Mouse (Mus musculus) megakaryocyte progenitor cell, adult 5-6 weeks (primary cell): ENCODE results near the gene Acbd4. TPM values are rescaled to one million over a fixed set of nuclear protein-coding genes. Genes with fewer than 3 reads are reported as not detected.

ENCODE experiments used
- ATAC-seq: replicated peaks from 2 replicates; pipeline ENCODE4 v1.8.0; 2016; ENCODE audit warnings: mild to moderate bottlenecking, moderate TSS enrichment, inconsistent platforms; ENCODE audit not compliant: poor library complexity
- total RNA-seq, 2 experiments: library from RNA; stranded (forward) in 1 of 2; stranded (reverse) in 1 of 2; fragments of 157-497, 149-512 nt in 1 of 2; fragments of 200-1000 nt in 1 of 2; gene quantifications; 2 replicates each; pipeline versions ENCODE4 v1.2.3 to v1.2.4; 2015 to 2017

Gene Acbd4
- total RNA-seq (2015) (1.5 and 2.0 TPM in 2 replicates), total RNA-seq (2017) (5.0 and 7.2 TPM in 2 replicates)

GRCm38 (mm10) chr11:103101481-103101865 is at the start of gene Acbd4, which contains the start of gene Plcd3:
Acbd4 (plus strand) TSS chr11:103101682.
Plcd3 (minus strand) TSS chr11:103101658.
- peak; percentile 43 for ATAC-seq

DNA sequence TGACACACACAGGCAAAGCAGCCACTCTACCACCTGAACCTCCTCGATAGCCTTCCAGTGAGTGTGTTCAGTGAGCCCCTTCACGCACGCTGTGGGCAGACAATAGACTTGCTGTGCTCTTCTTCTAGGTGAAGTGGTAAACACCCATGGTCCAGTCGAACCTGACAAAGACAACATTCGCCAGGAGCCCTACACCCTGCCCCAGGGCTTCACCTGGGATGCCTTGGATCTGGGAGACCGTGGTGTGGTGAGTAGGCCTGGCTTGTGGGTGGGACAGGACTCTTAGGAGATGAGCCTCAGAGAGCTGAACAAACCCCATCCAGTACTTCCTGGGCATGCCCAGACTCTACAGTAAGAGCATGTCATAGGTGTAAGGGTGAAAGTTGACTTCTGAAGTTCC is 49.4 kb upstream of the Acbd4 start:
- ATAC-seq = no peak

GRCm38 (mm10) chr11:103053191-103054076 is 48.0 kb upstream of the Acbd4 start:
- ATAC-seq = no peak

- peak; percentile 78 for ATAC-seq
Measured at GRCm38 (mm10) chr11:103054798-103055197, 46.7 kb upstream of the Acbd4 start.

DNA sequence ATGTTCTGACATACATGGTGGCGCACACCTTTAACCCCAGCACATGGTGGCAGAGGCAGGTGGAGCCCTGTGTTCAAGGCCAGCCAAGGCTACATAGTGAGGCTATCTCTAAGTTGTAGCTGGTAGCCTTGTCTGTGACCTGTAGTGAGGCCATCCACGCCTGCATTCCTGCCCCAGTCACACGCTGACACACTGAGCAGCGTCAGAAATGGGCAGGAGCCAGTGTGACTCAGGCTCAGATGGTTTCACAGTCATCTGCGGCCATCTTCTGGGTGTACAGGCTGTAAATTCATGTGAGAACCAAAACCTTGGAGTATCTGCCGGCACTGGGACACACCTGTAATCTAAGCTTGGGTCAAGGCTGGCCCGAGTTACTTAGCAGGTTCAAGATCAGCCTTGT is 44.8 kb upstream of the Acbd4 start:
- ATAC-seq = no peak

GRCm38 (mm10) chr11:103058499-103059085 is 42.9 kb upstream of the Acbd4 start:
- ATAC-seq = no peak

GRCm38 (mm10) chr11:103066191-103067050 is 35.1 kb upstream of the Acbd4 start:
- ATAC-seq = no peak

GRCm38 (mm10) chr11:103067051-103067361 is 34.5 kb upstream of the Acbd4 start:
- no peak for ATAC-seq

GRCm38 (mm10) chr11:103067457-103068001 is 34.0 kb upstream of the Acbd4 start:
- ATAC-seq = no peak; the same call in 1 of the 2 replicates

- ATAC-seq = no peak
Measured at GRCm38 (mm10) chr11:103068272-103068671, 33.2 kb upstream of the Acbd4 start.

GRCm38 (mm10) chr11:103068884-103069283 is 32.6 kb upstream of the Acbd4 start:
- no peak for ATAC-seq

DNA sequence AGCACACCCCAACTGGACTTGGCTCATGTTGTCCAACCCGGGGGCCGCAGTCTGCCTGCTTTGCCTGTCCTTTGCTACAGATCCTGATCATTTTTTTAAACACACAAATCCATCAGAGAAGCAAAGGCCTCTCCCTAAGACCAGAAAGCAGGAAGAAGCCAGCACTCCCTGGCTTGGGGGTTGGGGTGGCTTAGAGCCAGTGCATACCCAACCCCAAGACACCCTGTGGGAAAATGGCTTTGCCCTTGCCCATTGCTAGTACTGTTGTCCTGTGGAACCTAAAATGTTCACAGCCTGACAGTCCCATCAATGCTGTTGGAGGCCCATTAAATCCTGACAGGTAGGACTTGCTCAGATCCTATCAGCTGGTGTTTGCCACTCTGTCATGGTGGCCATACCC is 31.8 kb upstream of the Acbd4 start:
- no peak for ATAC-seq

DNA sequence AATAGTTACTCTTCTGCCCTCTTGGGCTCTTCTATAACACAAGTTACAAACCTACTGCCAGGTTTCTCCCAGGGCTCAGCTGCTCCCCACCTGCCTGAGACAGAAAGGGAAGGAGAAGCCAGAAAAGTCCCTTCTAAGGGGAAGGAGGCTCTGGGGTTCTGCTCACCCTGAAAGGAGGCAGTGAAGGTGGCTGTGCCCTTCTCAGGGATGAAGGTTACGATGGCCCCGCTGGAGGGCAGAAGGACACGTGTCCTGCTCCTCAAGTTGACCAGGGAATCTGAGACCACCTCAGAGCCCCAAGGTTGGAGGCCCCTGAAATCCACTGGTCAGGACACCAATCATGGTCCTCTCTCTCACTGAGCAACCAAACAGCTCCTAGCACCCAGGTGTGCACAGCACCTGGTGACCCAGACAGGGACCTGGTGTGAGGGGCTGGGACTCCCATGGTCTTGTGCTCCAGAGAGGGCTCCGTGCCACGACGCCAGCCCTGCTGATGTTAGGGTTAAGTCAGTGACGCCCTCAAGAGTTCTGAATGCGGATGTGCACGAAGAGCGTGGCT is 31.1 kb upstream of the Acbd4 start:
- no peak for ATAC-seq

- no peak for ATAC-seq
Measured at GRCm38 (mm10) chr11:103073671-103074070, 27.8 kb upstream of the Acbd4 start.

- no peak for ATAC-seq
Measured at GRCm38 (mm10) chr11:103074121-103074650, 27.3 kb upstream of the Acbd4 start.

GRCm38 (mm10) chr11:103074796-103075323 is 26.6 kb upstream of the Acbd4 start:
- ATAC-seq = no peak

DNA sequence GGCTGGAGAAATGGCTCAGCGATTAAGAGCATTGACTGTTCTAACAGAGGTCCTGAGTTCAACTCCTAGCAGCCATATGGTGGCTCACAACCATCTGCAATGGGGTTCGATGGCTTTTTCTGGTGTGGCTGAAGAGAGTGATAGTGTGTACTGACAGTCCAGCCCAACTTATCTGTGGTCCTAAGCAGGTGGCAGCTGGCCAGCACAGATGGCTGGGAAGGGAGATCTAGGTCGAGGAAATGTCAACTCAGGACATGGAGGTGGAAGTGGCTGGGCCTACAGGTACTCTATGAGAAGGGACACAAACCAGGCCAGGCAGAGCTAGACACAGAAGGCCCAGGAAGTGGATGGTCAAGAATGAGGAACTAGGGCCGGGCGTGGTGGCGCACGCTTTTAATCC is 25.5 kb upstream of the Acbd4 start:
- ATAC-seq = peak; percentile 60

DNA sequence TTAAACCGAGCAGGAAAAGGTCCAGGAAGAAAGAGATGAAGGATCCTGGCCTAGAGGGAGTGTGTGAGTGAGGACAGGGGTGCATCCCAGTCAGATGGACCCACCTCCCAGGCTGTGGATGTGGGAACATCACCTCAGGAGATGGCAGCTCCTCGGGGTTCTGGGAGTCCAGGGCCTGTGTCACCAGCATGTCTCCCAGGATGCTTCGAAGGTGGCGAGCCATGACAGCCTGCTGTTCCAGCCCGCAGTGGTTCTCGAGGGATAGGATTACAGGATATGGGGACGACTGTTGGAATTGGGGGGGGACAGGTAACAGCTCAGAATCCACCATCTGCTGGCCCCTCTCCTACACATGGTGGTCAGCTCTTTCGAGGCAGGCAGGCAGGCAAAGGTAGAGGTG is 24.9 kb upstream of the Acbd4 start:
- no peak for ATAC-seq

GRCm38 (mm10) chr11:103078131-103078530 is 23.4 kb upstream of the Acbd4 start:
- no peak for ATAC-seq
